Mouse (Mus musculus) erythroblast, embryonic 14.5 days (primary cell): ENCODE measurements at regions not wholly inside any gene's neighbourhood (a gene's known extent, or its start where the extent isn't known, plus 50 kb on each side); places are given as distances from the start of the nearest gene placed in this dataset.

ENCODE experiments used
- H3K27me3 ChIP-seq: 2 replicates; pipeline ENCODE4 v1.6.1; 2012; ENCODE audit warnings: inconsistent platforms; ENCODE audit not compliant: control insufficient read depth
- H3K36me3 ChIP-seq: 2 replicates; pipeline ENCODE4 v1.6.1; 2012; ENCODE audit warnings: mild to moderate bottlenecking, inconsistent platforms; ENCODE audit not compliant: control insufficient read depth
- H3K4me1 ChIP-seq: 2 replicates; pipeline ENCODE4 v1.6.1; 2012; ENCODE audit warnings: inconsistent platforms; ENCODE audit not compliant: control insufficient read depth
- H3K4me3 ChIP-seq: replicated peaks from 2 replicates; pipeline ENCODE3; 2012; ENCODE audit warnings: moderate library complexity, mild to moderate bottlenecking, inconsistent platforms
- H3K9me3 ChIP-seq: 2 replicates; pipeline ENCODE4 v1.6.1; 2012; ENCODE audit warnings: low read length, inconsistent platforms, mixed read lengths; ENCODE audit not compliant: control insufficient read depth
- GATA1 ChIP-seq: IDR thresholded peaks from 2 replicates; pipeline ENCODE4 v1.6.1; 2012; ENCODE audit warnings: low read length, inconsistent platforms, mixed read lengths
- TAL1 ChIP-seq: IDR thresholded peaks from 3 replicates; pipeline ENCODE4 v1.6.1; 2012; ENCODE audit warnings: low read length, inconsistent platforms, mixed read lengths

DNA sequence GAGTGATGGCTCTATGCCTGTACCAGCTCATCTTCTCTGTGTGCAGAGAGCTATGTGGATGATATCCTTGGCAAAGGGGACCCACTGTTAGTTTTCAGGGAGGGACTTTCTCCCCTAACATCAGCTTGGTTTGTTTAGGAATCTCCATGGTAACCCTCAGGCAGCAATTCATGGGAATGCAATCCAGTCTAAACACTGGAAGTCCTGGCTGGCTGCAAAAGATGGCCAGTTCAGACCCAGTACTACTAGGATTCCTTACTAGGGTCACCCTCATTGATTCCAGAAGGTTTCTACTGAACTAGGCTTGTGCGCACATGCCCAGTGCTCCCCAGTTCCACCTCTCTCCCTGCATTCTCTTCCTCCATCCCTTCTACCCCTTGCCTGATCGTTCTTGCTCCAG lies 642.8 kb downstream of the Slc22a22 start:
- TF ChIP-seq TAL1 (no peak), GATA1 (no peak)
- Histone ChIP-seq H3K4me1 (no peaks in the 10 kb centered on the region), H3K9me3 (no peaks in the 10 kb centered on the region), H3K27me3 (no peaks in the 10 kb centered on the region), H3K36me3 (no peaks in the 10 kb centered on the region), H3K4me3 (no peak overlapping the region)

DNA sequence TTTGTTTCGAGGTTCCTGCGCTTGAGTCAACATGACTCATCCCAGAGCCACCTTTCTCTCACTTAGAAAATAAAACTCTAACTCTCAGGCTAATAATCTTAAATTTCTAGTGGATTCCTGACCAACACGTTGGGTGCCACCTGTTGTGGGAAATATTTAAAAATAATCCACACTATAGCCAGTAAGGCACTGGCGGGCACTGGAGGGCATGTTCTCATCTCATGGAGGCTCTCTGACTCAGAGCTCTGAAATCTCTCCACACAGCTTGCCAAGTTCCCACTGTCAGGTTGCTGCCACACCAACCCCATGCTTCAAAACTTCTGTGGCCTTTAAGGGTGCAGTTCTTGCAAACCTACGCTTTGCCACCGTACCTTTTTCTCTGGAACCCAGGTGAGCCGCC lies 644.8 kb downstream of the Slc22a22 start:
- Histone ChIP-seq H3K4me1 (no peaks in the 10 kb centered on the region; the same call in 1 of the 2 replicates), H3K36me3 (no peaks in the 10 kb centered on the region), H3K4me3 (no peak overlapping the region), H3K27me3 (no peaks in the 10 kb centered on the region), H3K9me3 (no peaks in the 10 kb centered on the region)
- TF ChIP-seq TAL1, result no peak

DNA sequence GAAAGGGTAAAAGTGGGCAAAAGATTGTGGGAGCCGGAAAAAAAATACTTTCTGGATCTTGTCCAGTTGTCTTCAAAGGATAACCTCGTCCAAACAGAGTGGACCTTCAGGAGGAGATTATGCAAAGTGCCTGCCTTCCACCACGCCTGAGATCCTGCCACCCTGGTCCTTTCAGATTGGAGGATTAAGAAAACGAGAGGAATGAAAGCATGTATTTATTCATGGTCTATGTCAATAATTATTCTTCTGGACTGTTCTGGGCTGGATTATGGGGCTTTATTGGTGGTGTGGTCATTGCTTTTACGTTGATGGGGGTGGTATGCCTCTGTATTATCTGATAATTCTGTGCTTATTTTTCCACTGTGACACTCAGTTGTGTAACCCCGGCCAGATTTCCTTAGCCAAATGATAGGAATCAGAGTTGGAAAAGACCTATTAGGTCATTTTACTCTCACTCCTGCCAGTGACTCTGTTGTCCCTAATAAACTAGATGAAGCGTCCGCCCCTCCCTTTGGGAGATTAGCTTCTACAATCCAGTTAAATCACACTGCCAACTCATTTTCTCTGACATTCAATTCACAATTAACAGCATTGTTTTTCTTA lies 656.3 kb downstream of the Slc22a22 start:
- TF ChIP-seq TAL1, result no peak
- TF ChIP-seq GATA1, result no peak
- Histone ChIP-seq H3K4me1 (peaks cover 6% of the 10 kb centered on the region; the same call in 1 of the 2 replicates), H3K9me3 (no peaks in the 10 kb centered on the region), H3K36me3 (no peaks in the 10 kb centered on the region), H3K4me3 (no peak overlapping the region), H3K27me3 (no peaks in the 10 kb centered on the region)

DNA sequence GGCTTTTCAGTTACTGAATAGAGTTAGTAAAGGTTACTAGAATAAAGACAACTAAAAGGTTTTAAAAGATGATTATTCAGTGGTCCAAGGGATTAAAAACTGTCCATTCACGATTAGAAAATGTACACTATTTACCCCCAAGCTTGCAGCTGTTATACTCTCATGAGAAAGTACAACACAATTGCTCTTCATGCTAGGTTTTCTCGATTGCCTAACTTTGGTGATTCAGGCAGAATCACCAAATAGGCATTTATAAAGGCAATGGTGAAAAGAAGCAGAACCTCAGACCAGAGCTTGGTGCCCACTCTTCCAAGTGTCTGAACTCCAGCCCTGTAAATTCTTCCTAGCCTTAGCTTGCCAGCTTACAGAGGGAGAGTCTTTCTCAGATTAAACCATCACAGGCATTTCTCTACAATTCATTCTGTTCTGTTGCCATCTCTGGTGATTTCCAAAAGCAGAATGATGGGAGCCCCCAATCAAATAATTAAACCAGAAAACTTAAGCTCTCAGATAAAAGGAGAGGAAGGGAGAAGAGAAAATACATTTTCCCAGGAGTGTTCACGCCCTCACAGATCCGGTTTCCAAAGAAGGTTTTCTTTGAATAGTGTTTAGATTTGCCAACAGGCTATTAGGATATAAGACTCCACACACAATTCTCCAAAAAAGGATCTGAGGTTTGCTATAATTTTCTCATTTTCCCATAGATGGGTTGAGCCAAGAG lies 657.0 kb downstream of the Slc22a22 start:
- Histone ChIP-seq H3K9me3 (no peaks in the 10 kb centered on the region), H3K4me1 (peaks cover 6% of the 10 kb centered on the region; the same call in 1 of the 2 replicates), H3K4me3 (no peak overlapping the region), H3K27me3 (no peaks in the 10 kb centered on the region), H3K36me3 (no peaks in the 10 kb centered on the region)
- TF ChIP-seq TAL1 (no peak), GATA1 (no peak)

DNA sequence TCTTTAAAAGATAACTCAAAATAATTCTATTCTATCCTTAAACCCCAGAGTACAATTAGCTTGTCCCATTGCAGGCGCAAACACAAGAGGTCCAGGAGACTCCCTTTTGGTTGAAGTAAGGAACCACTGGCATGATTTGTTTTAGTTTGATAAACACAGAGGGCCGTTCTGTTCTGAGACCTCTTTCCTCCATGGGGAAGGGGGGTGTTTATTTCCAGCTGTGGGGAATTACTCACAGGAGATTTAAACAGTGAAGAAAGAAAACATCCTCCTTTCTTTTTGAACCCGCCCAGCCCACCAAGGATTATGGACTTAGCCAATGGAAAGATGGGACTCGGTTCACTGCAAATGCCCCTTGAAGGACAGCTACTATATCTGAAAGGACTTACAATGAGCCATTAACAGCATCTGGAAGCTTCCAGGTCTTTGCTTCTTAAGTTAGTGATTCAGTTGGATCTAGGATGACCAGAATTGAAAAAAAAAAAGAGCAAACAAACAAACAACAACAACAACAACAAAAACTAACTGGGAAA lies 659.2 kb downstream of the Slc22a22 start:
- H3K9me3 ChIP-seq, result no peaks in the 10 kb centered on the region
- H3K4me1 ChIP-seq, result no peaks in the 10 kb centered on the region
- no peaks in the 10 kb centered on the region for H3K27me3 ChIP-seq
- no peaks in the 10 kb centered on the region for H3K36me3 ChIP-seq
- TF ChIP-seq TAL1, result no peak
- TF ChIP-seq GATA1, result no peak
- H3K4me3 ChIP-seq, result no peak overlapping the region

DNA sequence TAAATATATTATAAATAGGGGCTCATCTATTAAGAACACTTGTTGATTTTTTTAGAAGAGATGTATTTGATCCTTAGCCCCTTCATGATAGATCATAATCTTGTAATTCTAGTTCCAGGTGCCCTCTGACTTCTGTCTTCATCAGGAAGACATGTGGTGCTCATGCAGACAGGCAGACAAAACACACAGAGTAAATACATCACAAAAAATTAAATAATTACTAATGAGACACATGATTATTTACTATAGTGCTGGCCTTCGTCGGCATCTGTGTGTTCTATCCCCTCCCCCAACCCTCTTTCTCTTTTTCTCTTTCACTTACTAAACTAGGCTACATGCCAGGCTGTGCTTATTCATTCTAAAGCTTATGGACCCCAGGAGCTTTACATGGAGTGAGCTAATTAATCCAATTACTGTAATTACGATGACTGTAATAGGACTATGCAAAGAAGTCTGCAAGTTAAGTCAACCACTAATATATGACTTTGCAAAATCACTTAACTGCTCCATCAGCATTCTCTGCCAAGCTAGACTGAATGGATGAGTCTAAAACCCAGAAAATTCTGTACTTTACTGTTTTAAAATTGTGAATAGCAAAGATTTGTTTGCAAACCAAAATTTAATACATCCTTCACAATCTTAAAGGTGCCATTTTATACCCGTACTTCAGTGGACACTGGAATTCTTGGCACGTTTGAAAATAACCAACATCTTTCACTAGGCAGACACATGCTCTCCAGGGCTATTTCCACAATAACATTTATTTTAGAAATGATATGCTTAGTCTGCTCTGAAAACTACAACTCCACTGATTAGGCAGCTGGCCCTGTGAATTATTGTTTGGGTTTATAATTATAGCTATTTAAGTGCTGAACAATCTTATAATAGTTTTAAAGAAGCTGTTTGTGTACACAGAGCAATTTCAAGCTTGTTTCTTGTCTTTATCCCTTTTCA lies 659.9 kb downstream of the Slc22a22 start:
- TF ChIP-seq TAL1 (no peak), GATA1 (no peak)

DNA sequence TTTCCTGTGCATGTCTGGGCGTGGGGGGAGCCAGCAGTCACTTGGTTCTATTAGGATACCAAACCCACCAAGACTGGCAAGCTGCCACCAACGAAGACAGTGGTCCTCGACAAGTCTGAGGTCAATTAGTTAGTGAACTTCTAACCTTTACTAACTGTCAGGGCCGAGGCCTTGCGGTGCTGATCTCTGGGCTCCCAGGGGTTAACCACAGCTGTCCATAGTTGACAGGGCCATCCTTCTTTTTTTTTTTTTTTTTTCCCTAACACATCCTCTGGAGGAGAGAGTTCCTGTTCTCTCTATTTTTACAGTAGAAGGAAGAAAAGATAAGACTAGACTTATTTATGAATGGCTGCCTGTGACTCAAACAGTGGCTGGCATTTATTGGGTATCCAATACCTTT lies 663.5 kb downstream of the Slc22a22 start:
- TF ChIP-seq TAL1 (no peak), GATA1 (no peak)
- H3K27me3 ChIP-seq, result no peaks in the 10 kb centered on the region
- H3K4me1 ChIP-seq, result peaks cover 6% of the 10 kb centered on the region
- H3K9me3 ChIP-seq, result no peaks in the 10 kb centered on the region
- no peaks in the 10 kb centered on the region for H3K36me3 ChIP-seq
- no peak overlapping the region for H3K4me3 ChIP-seq

More for the DNA sequence above, 659.9 kb downstream of the Slc22a22 start:
- Histone ChIP-seq H3K4me1 (no peaks in the 10 kb centered on the region), H3K27me3 (no peaks in the 10 kb centered on the region), H3K9me3 (no peaks in the 10 kb centered on the region), H3K36me3 (no peaks in the 10 kb centered on the region), H3K4me3 (no peak overlapping the region)

DNA sequence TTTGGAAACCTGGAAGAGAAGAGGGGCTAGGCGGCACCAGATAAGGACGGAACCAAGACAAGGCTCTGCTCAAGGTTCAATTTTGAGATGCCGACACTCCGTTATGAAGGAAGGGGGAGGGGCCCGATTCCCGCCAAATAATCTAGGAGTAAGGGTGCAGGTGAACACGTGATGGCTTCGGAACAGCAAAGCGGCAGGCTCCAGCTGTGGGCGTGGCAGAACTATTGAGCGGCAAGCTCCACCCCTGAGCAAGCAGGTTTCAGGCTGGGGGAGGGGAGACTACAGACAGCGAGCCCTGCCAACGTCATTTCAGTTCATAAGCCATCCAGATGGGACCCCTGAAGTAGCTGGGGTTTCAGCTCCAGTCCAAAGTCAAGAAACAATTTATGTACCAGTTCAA lies 667.3 kb downstream of the Slc22a22 start:
- H3K9me3 ChIP-seq, result no peaks in the 10 kb centered on the region
- no peak for TF ChIP-seq GATA1

DNA sequence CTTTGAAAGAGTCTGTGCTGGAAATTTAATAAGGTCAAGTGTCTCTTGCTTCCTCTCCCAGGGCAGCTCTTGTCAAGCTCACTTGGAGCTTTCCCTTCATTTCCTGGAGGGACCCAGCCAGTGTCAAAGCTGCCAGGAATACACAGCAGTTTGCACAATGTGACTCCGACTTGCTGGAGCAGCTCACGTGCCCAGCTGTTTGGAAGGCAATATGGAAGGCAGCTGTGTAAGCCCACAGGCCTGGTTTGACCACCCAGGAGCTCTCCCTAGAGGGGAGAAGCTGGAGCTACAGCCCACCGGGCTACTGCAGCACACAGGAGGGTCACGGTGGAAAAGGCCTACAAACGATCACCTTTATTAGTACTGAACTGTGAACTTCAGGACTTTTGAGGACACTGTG lies 669.8 kb downstream of the Slc22a22 start:
- no peaks in the 10 kb centered on the region for H3K9me3 ChIP-seq

More for the DNA sequence above, 667.3 kb downstream of the Slc22a22 start:
- Histone ChIP-seq H3K36me3 (no peaks in the 10 kb centered on the region), H3K4me1 (peaks cover 6% of the 10 kb centered on the region), H3K4me3 (peak overlapping the region; percentile 17), H3K27me3 (no peaks in the 10 kb centered on the region)

More for the DNA sequence above, 669.8 kb downstream of the Slc22a22 start:
- Histone ChIP-seq H3K4me1 (peaks cover 6% of the 10 kb centered on the region), H3K27me3 (no peaks in the 10 kb centered on the region), H3K36me3 (no peaks in the 10 kb centered on the region), H3K4me3 (no peak overlapping the region)
- TF ChIP-seq TAL1 (no peak), GATA1 (no peak)
